Mouse (Mus musculus): ENCODE data around the gene Zdhhc4. TPM values are rescaled to one million over a fixed set of nuclear protein-coding genes. Genes with fewer than 3 reads are reported as not detected.
A peak's percentile ranks its signal among the peaks of the same experiment; 100 is the strongest.

Zdhhc4 gene
- total RNA-seq, 2 experiments from 2014 or later, result 38.5 to 57.9 TPM

DNA sequence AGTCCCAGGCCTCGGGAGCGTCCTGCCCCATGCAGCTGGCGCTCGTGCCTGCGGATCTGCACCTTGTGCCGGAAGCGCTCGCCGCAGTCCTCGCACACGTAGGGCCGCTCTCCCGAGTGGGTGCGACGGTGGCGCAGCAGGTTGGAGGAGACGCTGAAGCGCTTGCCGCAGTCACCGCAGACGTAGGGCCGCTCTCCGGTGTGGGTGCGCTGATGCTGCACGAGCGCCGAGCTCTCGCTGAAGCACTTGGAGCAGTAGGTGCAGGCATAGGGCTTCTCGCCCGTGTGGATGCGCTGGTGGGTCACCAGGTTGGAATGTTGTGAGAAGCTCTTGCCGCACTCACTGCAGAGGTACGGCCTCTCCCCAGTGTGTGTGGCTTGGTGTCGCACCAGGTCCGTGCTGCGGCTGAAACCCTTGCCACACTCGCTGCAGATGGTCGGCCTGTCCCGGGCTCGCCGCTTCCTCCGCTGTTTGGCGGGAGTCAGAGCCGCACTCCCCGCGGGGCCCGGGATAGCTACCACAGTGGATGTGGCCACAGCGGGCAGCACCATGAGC is 41.2 kb downstream of the Zdhhc4 start:
- ATAC-seq (replicated peaks; ENCODE audit: poor library complexity, severe bottlenecking), result peak; percentile 66

DNA sequence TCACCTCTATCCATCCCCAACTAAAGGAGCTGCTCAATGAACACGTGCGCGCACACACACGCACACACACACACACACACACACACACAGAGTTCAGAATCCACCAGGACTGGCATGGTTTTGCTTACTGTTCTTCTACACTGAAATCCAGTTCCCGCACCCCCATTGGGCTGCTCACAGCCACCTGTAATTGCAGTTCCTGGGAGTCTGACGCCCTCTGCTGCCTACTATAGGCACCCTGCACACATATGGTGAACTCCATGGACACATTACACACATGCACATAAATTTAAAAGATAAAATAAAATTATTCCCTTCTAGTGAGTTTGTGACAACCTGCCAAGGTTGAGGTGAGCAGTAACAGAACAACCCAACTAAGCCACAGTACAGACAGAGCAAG is 44.3 kb downstream of the Zdhhc4 start:
- no peak for ATAC-seq (replicated peaks; ENCODE audit: poor library complexity, severe bottlenecking)

DNA sequence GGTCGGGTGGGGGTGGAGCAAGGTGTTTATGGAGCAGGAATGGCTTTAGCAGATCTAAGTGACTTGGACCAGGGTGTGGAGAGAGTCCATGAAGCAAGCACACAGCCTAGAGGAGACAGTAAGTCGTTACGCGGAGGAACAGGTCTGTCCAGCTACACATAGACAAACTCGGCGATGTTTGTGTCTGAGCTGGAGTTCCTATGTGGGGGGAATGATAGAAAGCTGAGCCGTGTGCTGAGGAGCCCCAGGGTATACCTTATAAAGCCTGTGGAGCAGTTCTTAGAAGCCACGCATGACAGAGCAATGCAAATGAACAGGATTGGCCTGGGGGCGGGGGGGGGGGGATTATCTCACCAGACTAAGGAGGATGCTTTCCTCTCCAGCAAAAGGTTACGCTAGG is 49.8 kb downstream of the Zdhhc4 start:
- no peak for ATAC-seq (replicated peaks; ENCODE audit: poor library complexity, severe bottlenecking)

- no peak for ATAC-seq (replicated peaks; ENCODE audit: poor library complexity, severe bottlenecking)
Measured at GRCm38 (mm10) chr5:143275761-143276160, 53.3 kb downstream of the Zdhhc4 start.

- ATAC-seq (replicated peaks; ENCODE audit: poor library complexity, severe bottlenecking), result peak; percentile 17; the same call in 1 of the 2 replicates
Measured at GRCm38 (mm10) chr5:143272540-143273330, 56.3 kb downstream of the Zdhhc4 start.

DNA sequence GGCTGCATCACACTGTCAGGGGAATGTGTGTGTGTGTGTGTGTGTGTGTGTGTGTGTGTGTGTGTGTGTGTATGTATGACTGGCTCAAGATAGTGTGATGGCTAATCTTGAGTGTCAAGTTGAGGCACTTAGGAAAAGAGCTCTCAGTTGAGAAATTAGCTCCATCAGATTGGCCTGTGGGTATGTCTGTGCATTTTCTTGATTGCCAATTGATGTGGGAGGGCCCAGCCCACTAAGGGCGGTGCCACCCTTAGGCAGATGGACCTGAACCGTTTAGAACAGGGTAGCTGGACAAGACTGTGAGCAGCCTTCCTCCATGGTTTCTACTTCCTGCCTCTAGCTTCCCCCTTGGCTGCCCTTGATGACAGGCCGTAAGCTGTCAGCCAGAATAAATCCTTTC is 56.9 kb downstream of the Zdhhc4 start:
- peak; percentile 41 for ATAC-seq (replicated peaks; ENCODE audit: poor library complexity, severe bottlenecking)

DNA sequence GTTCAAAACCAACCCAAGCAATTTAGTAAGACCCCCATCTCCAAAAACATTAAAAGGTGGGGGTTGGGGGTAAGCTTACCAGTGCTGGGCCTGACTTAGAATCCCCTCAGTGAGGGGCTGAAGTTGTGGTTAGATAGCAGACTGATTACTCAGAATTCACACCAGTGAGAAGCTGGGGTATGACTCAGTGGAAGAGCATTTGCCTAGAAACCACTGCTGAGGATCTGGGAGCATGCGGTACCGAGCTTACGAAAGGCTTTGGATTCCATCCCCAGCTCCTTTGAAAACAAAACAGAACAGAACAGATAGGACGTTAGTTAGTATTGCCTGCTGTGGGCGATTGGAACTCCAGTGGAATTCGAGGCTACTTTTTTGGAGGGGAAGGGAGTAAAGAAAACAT is 57.4 kb downstream of the Zdhhc4 start:
- ATAC-seq (replicated peaks; ENCODE audit: poor library complexity, severe bottlenecking), result no peak

GRCm38 (mm10) chr5:143270151-143270519 is 58.9 kb downstream of the Zdhhc4 start:
- ATAC-seq (replicated peaks; ENCODE audit: poor library complexity, severe bottlenecking), result 0 out of 2 replicates have a peak, but pooled peaks have one; percentile 1

DNA sequence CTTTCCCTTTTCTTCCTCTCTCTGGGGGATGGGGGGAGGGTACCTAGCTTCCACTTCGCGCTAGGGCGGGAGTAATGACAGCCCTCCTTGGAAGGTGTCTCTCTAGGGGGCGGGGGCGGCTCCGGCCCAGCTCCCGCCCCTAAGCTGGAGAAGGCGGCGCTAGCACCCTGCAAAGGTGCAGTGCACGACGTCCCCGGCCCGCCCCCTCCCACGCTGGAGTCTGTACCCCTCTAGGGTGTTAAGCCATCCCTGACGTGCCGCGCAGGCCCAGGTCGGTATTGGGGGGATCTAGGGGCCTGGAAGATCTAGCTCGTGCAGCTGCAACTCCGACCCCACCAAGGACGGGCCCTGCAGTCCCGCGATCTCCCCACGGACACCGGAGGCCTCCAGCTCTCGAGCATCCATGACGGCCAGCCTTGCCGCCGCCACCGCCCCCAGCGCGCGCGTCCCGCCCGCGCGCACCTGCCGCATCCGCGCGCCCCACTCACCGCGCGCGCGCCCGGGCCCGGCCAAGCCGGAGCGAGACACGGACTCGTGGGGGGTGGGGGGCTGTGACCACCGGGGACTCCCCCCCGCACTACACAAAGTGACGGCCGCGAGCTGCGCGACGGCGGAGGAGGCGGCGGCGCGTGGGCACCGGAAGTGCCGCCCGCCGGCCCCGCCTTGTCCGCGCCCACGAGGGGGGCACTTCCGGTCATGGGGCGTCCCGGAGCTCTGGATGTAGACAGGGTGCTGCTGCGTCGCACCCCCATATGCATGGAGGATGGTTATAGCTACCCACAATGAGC is 59.5 kb downstream of the Zdhhc4 start, which contains the start of gene Zfp316:
Zfp316 (minus strand) TSS at position 660 of the 788 bp plus-strand sequence.
- ATAC-seq (replicated peaks; ENCODE audit: poor library complexity, severe bottlenecking), result peak; percentile 75

DNA sequence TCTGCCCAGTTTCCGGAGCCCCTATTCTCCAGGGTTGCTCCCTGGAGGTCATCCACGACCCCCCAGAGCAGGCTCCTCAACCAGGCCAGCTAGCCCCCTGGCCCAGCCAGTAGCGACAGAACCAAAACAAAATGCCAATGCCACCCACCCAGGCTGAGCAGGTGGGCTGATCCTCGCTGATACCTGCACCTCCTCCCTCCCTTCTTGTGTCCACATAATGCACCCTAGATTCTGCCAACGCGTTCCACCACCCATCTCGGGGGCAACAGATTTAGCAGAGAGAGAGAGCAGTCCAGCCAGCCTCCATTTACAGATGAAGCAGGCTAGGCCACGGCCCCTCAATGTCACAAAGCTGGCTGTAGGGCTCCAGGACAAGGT is 60.1 kb downstream of the Zdhhc4 start:
- no peak for ATAC-seq (replicated peaks; ENCODE audit: poor library complexity, severe bottlenecking)

GRCm38 (mm10) chr5:143266794-143267193 is 62.3 kb downstream of the Zdhhc4 start:
- ATAC-seq (replicated peaks; ENCODE audit: poor library complexity, severe bottlenecking), result no peak

Other genes with a start within 250 kb of the Zdhhc4 start
- gene Rnf216, start 216.3 kb downstream of the Zdhhc4 start, total RNA-seq (2014; fragmentation: Nextera tagmentation), result 41.1 and 42.5 TPM in 2 replicates
- 33.1 and 37.3 TPM in 2 replicates for gene Rnf216, start 216.3 kb downstream of the Zdhhc4 start, total RNA-seq (2017)
- 0.19 TPM in 1 of 2 replicates, not detected in the other for gene Olfr718-ps1, start 181.7 kb downstream of the Zdhhc4 start, total RNA-seq (2014; fragmentation: Nextera tagmentation)
- gene Olfr718-ps1, start 181.7 kb downstream of the Zdhhc4 start, total RNA-seq (2017), result not detected in 2 replicates
- 7.9 and 10.9 TPM in 2 replicates for gene Rbak, start 148.5 kb downstream of the Zdhhc4 start, total RNA-seq (2014; fragmentation: Nextera tagmentation)
- gene Rbak, start 148.5 kb downstream of the Zdhhc4 start, total RNA-seq (2017), result 10.3 and 14.3 TPM in 2 replicates
- gene Spdye4b, start 148.2 kb downstream of the Zdhhc4 start, total RNA-seq (2014; fragmentation: Nextera tagmentation), result not detected in 2 replicates
- gene Spdye4b, start 148.2 kb downstream of the Zdhhc4 start, total RNA-seq (2017), result not detected in 2 replicates
- gene Spdye4a, start 102.4 kb downstream of the Zdhhc4 start, total RNA-seq (2014; fragmentation: Nextera tagmentation), result not detected in 2 replicates
- not detected in 2 replicates for gene Spdye4a, start 102.4 kb downstream of the Zdhhc4 start, total RNA-seq (2017)
- 7.6 and 8.6 TPM in 2 replicates for gene Zfp12, start 94.1 kb downstream of the Zdhhc4 start, total RNA-seq (2014; fragmentation: Nextera tagmentation)
- 10.6 and 12.6 TPM in 2 replicates for gene Zfp12, start 94.1 kb downstream of the Zdhhc4 start, total RNA-seq (2017)
- gene Zfp316, start 59.2 kb downstream of the Zdhhc4 start, total RNA-seq (2014; fragmentation: Nextera tagmentation), result 2.8 and 3.5 TPM in 2 replicates
- 2.7 and 3.5 TPM in 2 replicates for gene Zfp316, start 59.2 kb downstream of the Zdhhc4 start, total RNA-seq (2017)
- gene Zfp853, start 35.6 kb downstream of the Zdhhc4 start, total RNA-seq (2014; fragmentation: Nextera tagmentation), result not detected in 2 replicates
- gene Zfp853, start 35.6 kb downstream of the Zdhhc4 start, total RNA-seq (2017), result not detected in 2 replicates
- gene E130309D02Rik, start 13.9 kb downstream of the Zdhhc4 start, total RNA-seq (2014; fragmentation: Nextera tagmentation), result 40.5 and 47.3 TPM in 2 replicates
- gene E130309D02Rik, start 13.9 kb downstream of the Zdhhc4 start, total RNA-seq (2017), result 16.5 and 22.4 TPM in 2 replicates
- gene Grid2ip, start 28.1 kb upstream of the Zdhhc4 start, total RNA-seq (2014; fragmentation: Nextera tagmentation), result not detected in 2 replicates
- gene Grid2ip, start 28.1 kb upstream of the Zdhhc4 start, total RNA-seq (2017), result not detected in 2 replicates
- 82.9 and 104 TPM in 2 replicates for gene Kdelr2, start 74.6 kb upstream of the Zdhhc4 start, total RNA-seq (2014; fragmentation: Nextera tagmentation)
- gene Kdelr2, start 74.6 kb upstream of the Zdhhc4 start, total RNA-seq (2017), result 161 and 171 TPM in 2 replicates
- 11.7 and 22.8 TPM in 2 replicates for gene Daglb, start 135.3 kb upstream of the Zdhhc4 start, total RNA-seq (2014; fragmentation: Nextera tagmentation)
- 24.1 and 25.0 TPM in 2 replicates for gene Daglb, start 135.3 kb upstream of the Zdhhc4 start, total RNA-seq (2017)
- 349 and 471 TPM in 2 replicates for gene Rac1, start 198.8 kb upstream of the Zdhhc4 start, total RNA-seq (2014; fragmentation: Nextera tagmentation)
- gene Rac1, start 198.8 kb upstream of the Zdhhc4 start, total RNA-seq (2017), result 118 and 134 TPM in 2 replicates

All from granulocyte monocyte progenitor cell, adult 5-6 weeks (primary cell).